Mouse (Mus musculus) C2C12 (cell line): ENCODE measurements around the gene Pllp. TPM values are rescaled to one million over a fixed set of nuclear protein-coding genes. Genes with fewer than 3 reads are reported as not detected.

Experiments used
- H3K27me3 ChIP-seq: one replicate; pipeline ENCODE4 v1.6.1; 2011; ENCODE audit not compliant: control insufficient read depth, insufficient read depth, insufficient read length
- H3K36me3 ChIP-seq: one replicate; pipeline ENCODE4 v1.6.1; 2011; ENCODE audit not compliant: control insufficient read depth, insufficient read depth
- H3K4me3 ChIP-seq: one replicate; pipeline ENCODE4 v1.5.1; 2011; ENCODE audit warnings: mild to moderate bottlenecking, control low read depth; ENCODE audit not compliant: poor library complexity, insufficient read depth, severe bottlenecking
- H3K79me2 ChIP-seq: one replicate; pipeline ENCODE4 v1.6.1; 2011; ENCODE audit not compliant: control insufficient read depth, insufficient read depth
- H3K79me3 ChIP-seq: one replicate; pipeline ENCODE4 v1.6.1; 2011; ENCODE audit warnings: low read depth, control low read depth
- H3ac ChIP-seq: one replicate; pipeline ENCODE3; 2011; ENCODE audit warnings: low read depth; ENCODE audit not compliant: control insufficient read depth, insufficient read length
- CEBPB ChIP-seq: IDR thresholded peaks from one replicate; pipeline ENCODE4 v1.6.1; 2011; ENCODE audit warnings: low read depth, mild to moderate bottlenecking, control low read depth, moderate library complexity
- CTCF ChIP-seq: IDR thresholded peaks from one replicate; pipeline ENCODE4 v1.5.1; 2011; ENCODE audit not compliant: control insufficient read depth, insufficient read depth, insufficient read length
- FOSL1 ChIP-seq: IDR thresholded peaks from one replicate; pipeline ENCODE4 v1.8.0; 2011; ENCODE audit warnings: mild to moderate bottlenecking, low read length; ENCODE audit not compliant: poor library complexity, insufficient read depth, severe bottlenecking
- MAX ChIP-seq: IDR thresholded peaks from one replicate; pipeline ENCODE4 v1.6.1; 2011; ENCODE audit warnings: mild to moderate bottlenecking, control low read depth
- MYOD1 ChIP-seq: IDR thresholded peaks from one replicate; pipeline ENCODE4 v1.6.1; 2011; ENCODE audit warnings: low read depth; ENCODE audit not compliant: control insufficient read depth, insufficient read length
- MYOG ChIP-seq: IDR thresholded peaks from one replicate; pipeline ENCODE4 v1.6.1; 2011; ENCODE audit not compliant: control insufficient read depth, insufficient read length; ENCODE audit errors: extremely low read depth
- USF1 ChIP-seq: IDR thresholded peaks from one replicate; pipeline ENCODE4 v1.6.1; 2011; ENCODE audit warnings: low read depth, mild to moderate bottlenecking, control low read depth, moderate library complexity
- polyA plus RNA-seq: library from polyadenylated mRNA; unstranded; fragments of >200 nt; fragmentation: generic; extraction: Trizol; gene quantifications from one replicate; pipeline ENCODE4 v1.2.1, GENCODE M21; 2012; ENCODE audit warnings: missing spikeins

Gene Pllp
- polyA plus RNA-seq, 1 experiment: 0.07 TPM

- H3K27me3 ChIP-seq: no peaks in the 10 kb centered on the region
- H3ac ChIP-seq: no peak overlapping the region
- no peaks in the 10 kb centered on the region for H3K36me3 ChIP-seq
- TF ChIP-seq CEBPB: no peak
- TF ChIP-seq MYOD1: no peak
- TF ChIP-seq FOSL1: no peak
- no peak for TF ChIP-seq USF1
- no peak for TF ChIP-seq MYOG
- no peak for TF ChIP-seq MAX
- no peak for TF ChIP-seq CTCF
- H3K4me3 ChIP-seq: no peak overlapping the region
- no peaks in the 10 kb centered on the region for H3K79me3 ChIP-seq
- H3K79me2 ChIP-seq: no peaks in the 10 kb centered on the region
These were observed 10.8 kb upstream of the Pllp start for GRCm38 (mm10) chr8:94706732-94707395.

DNA sequence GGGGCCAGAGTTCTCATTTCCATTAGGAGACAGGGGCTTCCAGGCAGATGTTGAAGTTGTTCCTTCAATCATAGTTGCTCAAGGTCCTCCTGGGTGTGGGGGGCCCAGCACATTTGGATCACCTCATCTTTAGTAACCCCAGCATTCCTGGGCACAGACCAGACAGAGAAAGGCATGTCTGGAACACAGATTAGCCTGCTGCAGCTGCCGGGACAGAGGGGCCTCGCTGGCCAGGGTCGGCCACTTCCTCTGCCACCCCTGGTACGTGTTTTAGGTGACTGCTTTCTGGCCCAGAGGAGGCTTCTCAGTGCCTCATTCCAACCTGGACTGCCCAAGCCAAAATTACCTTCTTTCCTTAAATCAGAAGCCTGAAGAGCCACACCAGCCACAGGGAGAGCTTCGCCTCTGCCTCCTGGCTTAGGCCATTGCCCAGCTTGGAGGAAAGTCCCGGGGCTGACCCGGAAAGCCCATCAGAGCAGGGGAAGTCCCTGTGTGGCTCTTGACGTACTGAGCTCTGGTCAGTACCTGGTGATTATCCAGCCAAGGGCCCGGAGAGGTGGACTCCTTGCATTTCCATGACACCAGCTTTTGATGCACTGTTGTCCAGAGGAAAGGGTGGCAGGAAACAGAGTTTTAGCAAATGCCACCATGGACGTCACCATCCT lies 9.6 kb upstream of the Pllp start:
- H3K79me2 ChIP-seq: no peaks in the 10 kb centered on the region
- H3K4me3 ChIP-seq: no peak overlapping the region
- TF ChIP-seq USF1 (no peak), MAX (no peak), FOSL1 (no peak), MYOG (no peak), CEBPB (no peak), CTCF (no peak), MYOD1 (no peak)
- no peaks in the 10 kb centered on the region for H3K79me3 ChIP-seq
- H3K36me3 ChIP-seq: no peaks in the 10 kb centered on the region
- H3K27me3 ChIP-seq: no peaks in the 10 kb centered on the region
- H3ac ChIP-seq: no peak overlapping the region

DNA sequence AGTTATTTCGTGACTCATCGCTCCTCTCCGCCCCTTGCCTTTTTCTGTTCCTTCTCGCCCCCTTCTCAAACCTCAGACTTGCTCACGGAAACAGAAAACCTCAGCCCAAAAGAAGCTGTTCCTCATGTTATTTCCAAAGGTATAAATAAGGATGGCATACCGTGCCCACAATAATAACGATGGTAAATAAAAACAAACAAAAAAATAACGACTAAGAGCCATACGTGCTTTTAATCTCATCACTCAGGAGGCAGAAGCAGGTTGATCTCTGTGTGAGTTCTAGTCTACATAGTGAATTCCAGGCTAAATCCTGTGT lies 8.5 kb upstream of the Pllp start:
- no peak for TF ChIP-seq MYOD1
- no peak for TF ChIP-seq FOSL1
- no peak for TF ChIP-seq USF1
- no peak for TF ChIP-seq CTCF
- no peak for TF ChIP-seq CEBPB
- no peak for TF ChIP-seq MYOG
- TF ChIP-seq MAX: no peak
- Histone ChIP-seq H3K36me3 (no peaks in the 10 kb centered on the region), H3K79me3 (no peaks in the 10 kb centered on the region), H3K27me3 (no peaks in the 10 kb centered on the region), H3ac (peak overlapping the region; percentile 64), H3K79me2 (no peaks in the 10 kb centered on the region), H3K4me3 (peak overlapping the region; percentile 25)

- TF ChIP-seq MYOG (no peak), CTCF (peak; percentile 36)
- no peaks in the 10 kb centered on the region for H3K27me3 ChIP-seq
- H3K79me3 ChIP-seq: no peaks in the 10 kb centered on the region
- no peaks in the 10 kb centered on the region for H3K36me3 ChIP-seq
- H3K79me2 ChIP-seq: no peaks in the 10 kb centered on the region
- peak overlapping the region; percentile 64 for H3ac ChIP-seq
- peak overlapping the region; percentile 25 for H3K4me3 ChIP-seq
These were observed 8.0 kb upstream of the Pllp start for GRCm38 (mm10) chr8:94703972-94704668.

GRCm38 (mm10) chr8:94702844-94703813 lies 7.1 kb upstream of the Pllp start:
- H3K36me3 ChIP-seq: no peaks in the 10 kb centered on the region
- peak overlapping the region; percentile 43 for H3K4me3 ChIP-seq
- H3K79me2 ChIP-seq: no peaks in the 10 kb centered on the region
- TF ChIP-seq CTCF (peak; percentile 82), MAX (peak; percentile 58), FOSL1 (no peak)
- no peaks in the 10 kb centered on the region for H3K27me3 ChIP-seq
- H3K79me3 ChIP-seq: no peaks in the 10 kb centered on the region
- H3ac ChIP-seq: peak overlapping the region; percentile 52
